Mouse (Mus musculus): Measurements from ENCODE around the gene Cd59a.

- TF ChIP-seq POLR2A (IDR thresholded peaks at IDR 0.05; ENCODE audit: insufficient read depth, low read length) (no peak), CTCF (IDR thresholded peaks at IDR 0.05; ENCODE audit: low read depth, low read length) (no peak), EP300 (IDR thresholded peaks at IDR 0.05; ENCODE audit: insufficient read depth, low read depth, low read length) (no peak)
Measured at GRCm38 (mm10) chr2:104082474-104082873, 13.1 kb upstream of the Cd59a start.

Data from ES-Bruce4 (cell line).